Mouse (Mus musculus) erythroblast, embryonic 14.5 days (primary cell): Measurements from ENCODE around the gene Elf1.

Experiments
- GATA1 ChIP-seq: IDR thresholded peaks from 2 replicates; pipeline ENCODE4 v1.6.1; 2012; ENCODE audit warnings: low read length, inconsistent platforms, mixed read lengths
- TAL1 ChIP-seq: IDR thresholded peaks from 3 replicates; pipeline ENCODE4 v1.6.1; 2012; ENCODE audit warnings: low read length, inconsistent platforms, mixed read lengths

DNA sequence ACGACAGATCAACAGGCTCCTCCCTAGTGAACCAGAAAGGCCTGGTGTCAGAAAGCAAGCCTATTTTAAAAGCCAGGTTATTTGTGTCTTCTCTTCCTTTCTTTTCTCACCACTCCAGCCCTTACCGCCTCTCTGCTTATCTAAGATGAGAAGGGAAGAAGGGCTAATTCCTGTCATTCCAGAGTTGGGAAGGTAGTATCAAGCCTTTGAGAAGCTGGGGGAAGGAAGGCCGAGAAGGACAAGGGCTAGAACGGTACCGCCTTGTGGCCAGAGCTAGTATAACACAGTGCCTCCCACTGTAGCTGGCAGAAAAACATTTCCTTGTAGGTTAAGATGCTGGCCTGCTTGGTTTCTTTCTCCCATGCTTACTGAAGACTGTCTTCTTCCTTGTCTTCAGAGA lies 81.8 kb downstream of the Elf1 start:
- TF ChIP-seq GATA1 (no peak), TAL1 (no peak)
